Mouse (Mus musculus) cerebellum, postnatal 10 days (tissue): Measurements from ENCODE around the gene Gm21887.
"Not testable (repeated sequence)": the region's sequence is repeated elsewhere in the genome, so short reads cannot be mapped to it uniquely, and the experiment has no call there.

Experiments
- DNase-seq, 2 experiments: peaks; one replicate each; pipeline ENCODE4 v3.0.0; 2021; ENCODE audit warnings: mixed read lengths in 2 of 2

Gene Gm21887

GRCm38 (mm10) chrX:170009016-170009750, at the start of gene Gm21887:
TSS of gene Gm21887 (plus strand) at chrX:170009659.
- peak; percentile 99 to 100 for DNase-seq

GRCm38 (mm10) chrX:169969337-169969736, 40.1 kb upstream of the Gm21887 start:
- DNase-seq = no peak

GRCm38 (mm10) chrX:169969765-169970164, 39.7 kb upstream of the Gm21887 start:
- DNase-seq = not testable (repeated sequence)

GRCm38 (mm10) chrX:169970546-169970945, 38.9 kb upstream of the Gm21887 start:
- not testable (repeated sequence) for DNase-seq

- not testable (repeated sequence) for DNase-seq
These were observed 37.9 kb upstream of the Gm21887 start for GRCm38 (mm10) chrX:169971562-169971961.

GRCm38 (mm10) chrX:169972131-169972530, 37.3 kb upstream of the Gm21887 start:
- not testable (repeated sequence) for DNase-seq

- DNase-seq = peak in 1 of 2 experiments; percentile 14
These were observed 36.5 kb upstream of the Gm21887 start for GRCm38 (mm10) chrX:169972791-169973494.

- DNase-seq = peak; percentile 12 to 13
These were observed 35.7 kb upstream of the Gm21887 start for GRCm38 (mm10) chrX:169973806-169974205.

GRCm38 (mm10) chrX:169974456-169974855, 35.0 kb upstream of the Gm21887 start:
- DNase-seq = peak; percentile 25 to 33

- peak in 1 of 2 experiments; percentile 10 for DNase-seq
These were observed 34.5 kb upstream of the Gm21887 start for GRCm38 (mm10) chrX:169974974-169975373.

- DNase-seq = not testable (repeated sequence)
These were observed 33.8 kb upstream of the Gm21887 start for GRCm38 (mm10) chrX:169975681-169976131.

- not testable (repeated sequence) for DNase-seq
These were observed 33.1 kb upstream of the Gm21887 start for GRCm38 (mm10) chrX:169976340-169976739.

- DNase-seq = peak in 1 of 2 experiments; percentile 14
These were observed 31.5 kb upstream of the Gm21887 start for GRCm38 (mm10) chrX:169977856-169978435.

GRCm38 (mm10) chrX:169978436-169979381, 30.8 kb upstream of the Gm21887 start:
- DNase-seq = peak; percentile 85

GRCm38 (mm10) chrX:169979461-169980202, 29.8 kb upstream of the Gm21887 start:
- DNase-seq = peak in 1 of 2 experiments; percentile 32

- DNase-seq = peak in 1 of 2 experiments; percentile 6
These were observed 29.3 kb upstream of the Gm21887 start for GRCm38 (mm10) chrX:169980203-169980556.

- DNase-seq = peak in 1 of 2 experiments; percentile 12
These were observed 28.6 kb upstream of the Gm21887 start for GRCm38 (mm10) chrX:169980809-169981289.

GRCm38 (mm10) chrX:169981761-169982181, 27.7 kb upstream of the Gm21887 start:
- DNase-seq = peak in 1 of 2 experiments; percentile 28

- peak in 1 of 2 experiments; percentile 5 for DNase-seq
These were observed 26.7 kb upstream of the Gm21887 start for GRCm38 (mm10) chrX:169982606-169983400.
